ENCODE assay signal across 9 mouse cellular contexts in genomic region chr5:125055901-125056300, GRCm38 (mm10). TPM values are rescaled to one million over a fixed set of nuclear protein-coding genes. Genes with fewer than 3 reads are reported as not detected.
DNase-seq lines count a peak whose midpoint lies in the region; ATAC-seq and TF ChIP-seq lines count a peak whose summit lies in the region.
"Had no signal": no experiment of that assay in that cellular context is flagged by ENCODE, and none has a peak within 500 bp of the region (broad histone marks: within the 10 kb centered on the region; RNA-seq: fewer than 3 reads in every experiment).

No protein-coding gene starts in this region.

- H3K4me1 ChIP-seq in limb, embryonic 11.5 days (ENCODE audit: control insufficient read depth, insufficient read depth, low read length): peaks cover 47% of the 10 kb centered on the region

- H3K9me3 ChIP-seq in limb, embryonic 11.5 days (ENCODE audit: control insufficient read depth, low read length): no peaks in the 10 kb centered on the region

- H3K27ac ChIP-seq in left cerebral cortex, adult 2 months: peak overlapping the region; percentile 32; the same call in 1 of the 2 replicates
- H3K27ac ChIP-seq in limb, embryonic 11.5 days (replicated peaks; ENCODE audit: low read depth, low read length): 0 out of 2 replicates have a peak overlapping the region, but pooled peaks have one; percentile 1

- H3K27me3 ChIP-seq in limb, embryonic 11.5 days (ENCODE audit: control insufficient read depth, insufficient read depth, low read length): no peaks in the 10 kb centered on the region

- peak overlapping the region; percentile 58 for H3K4me3 ChIP-seq in left cerebral cortex, adult 2 months
- H3K4me3 ChIP-seq in limb, embryonic 11.5 days (ENCODE audit: low read depth, low read length): no peak overlapping the region

- DNase-seq in adrenal gland, postnatal 14 days: peak; percentile 32
- DNase-seq in adrenal gland, postnatal 36 days: no peak
- no peak for DNase-seq in left cerebral cortex, adult 2 months (ENCODE audit: extremely low spot score in 1 of 2, low spot score in 2 of 2)
- DNase-seq in left cerebral cortex, postnatal 4 days: no peak
- peak; percentile 26 for DNase-seq in limb, embryonic 11.5 days (ENCODE audit: low spot score)
- peak; percentile 20 to 53 for DNase-seq in thymus, adult 18-20 months
- no peak for DNase-seq in right cerebral cortex, postnatal 36 days (ENCODE audit: low spot score in 2 of 2)
- no peak for DNase-seq in kidney, postnatal 36 days
- DNase-seq: right cerebral cortex, adult 18-20 months had no signal

- intact Hi-C loops in left cerebral cortex, adult 2 months (cut with DNase I): loop anchor here (2.0 kb wide), 1 partner anchor 211 kb away; no protein-coding TSS in a partner anchor
- intact Hi-C loops in left cerebral cortex, postnatal 4 days (cut with DNase I): loop anchor here (10.0 kb wide), 1 partner anchor 209 kb away; no protein-coding TSS in a partner anchor

- H3K36me3 ChIP-seq in limb, embryonic 11.5 days (ENCODE audit: control insufficient read depth, insufficient read depth, low read length): peaks cover 2% of the 10 kb centered on the region; the same call in 1 of the 2 replicates

- peak; percentile 20; the same call in 1 of the 2 replicates for ATAC-seq in limb, embryonic 11.5 days (ENCODE audit: insufficient number of reproducible peaks, low FRiP score, low TSS enrichment, low read depth)

- H3K9ac ChIP-seq in limb, embryonic 11.5 days (ENCODE audit: low read length): no peak overlapping the region

- no peak for TF ChIP-seq CTCF in left cerebral cortex, adult 2 months (IDR thresholded peaks at IDR 0.05)

- WGBS in limb, embryonic 11.5 days: 38% methylated on average over 8 of the region's 8 CpGs

- peak overlapping the region; percentile 27 for H3K4me2 ChIP-seq in limb, embryonic 11.5 days (ENCODE audit: low read depth, severe bottlenecking)

RNA-seq across cellular contexts. Expression of gene Rflna, which starts 52.9 kb away (rescaled TPM):
- 3.7 and 5.3 TPM in 2 replicates for total RNA-seq in adrenal gland, postnatal 14 days (2021)
- total RNA-seq in adrenal gland, postnatal 36 days (2021): 1 to 10 TPM; 3.2 to 7.7 TPM
- 1 to 10 TPM in 1 of 2 experiments, not detected in 1; 1.0 TPM for total RNA-seq in left cerebral cortex, adult 2 months (2021)
- 1 to 10 TPM; 2.0 to 2.1 TPM for total RNA-seq in left cerebral cortex, postnatal 4 days (2021)
- 8.0 and 11.8 TPM in 2 replicates for polyA plus RNA-seq in limb, embryonic 11.5 days (2014; fragmentation: Nextera tagmentation; extraction: Ambion mirVana)

Comparison
In these comparisons a context has a peak if more than half of its experiments do, and no peak if none do; other contexts are left out.
1. DNase-seq: peak in adrenal gland, postnatal 14 days (single experiment), limb, embryonic 11.5 days (single experiment) and thymus, adult 18-20 months (2 of 2); none in adrenal gland, postnatal 36 days (0 of 2), left cerebral cortex, adult 2 months (0 of 2), left cerebral cortex, postnatal 4 days (single experiment), right cerebral cortex, postnatal 36 days (0 of 2) and kidney, postnatal 36 days (0 of 2).